Mouse (Mus musculus): ENCODE measurements around the gene Bag3. TPM values are rescaled to one million over a fixed set of nuclear protein-coding genes. Genes with fewer than 3 reads are reported as not detected.
A peak's percentile ranks its signal among the peaks of the same experiment; 100 is the strongest.

Bag3 gene
- polyA plus RNA-seq (2012; rRNA removed): 2.2 and 4.2 TPM in 2 replicates

GRCm38 (mm10) chr7:128523349-128523961 is at the start of gene Bag3:
Bag3 (plus strand) TSS chr7:128523616.
- peak; percentile 82 for DNase-seq (ENCODE audit: low read depth)
- TF ChIP-seq CTCF (IDR thresholded peaks at IDR 0.05; ENCODE audit: borderline replicate concordance, extremely low read depth, insufficient read depth, insufficient read length): no peak
- TF ChIP-seq POLR2A (IDR thresholded peaks at IDR 0.05; ENCODE audit: borderline replicate concordance, extremely low read depth, insufficient read depth, insufficient read length, poor library complexity, severe bottlenecking): no peak

DNA sequence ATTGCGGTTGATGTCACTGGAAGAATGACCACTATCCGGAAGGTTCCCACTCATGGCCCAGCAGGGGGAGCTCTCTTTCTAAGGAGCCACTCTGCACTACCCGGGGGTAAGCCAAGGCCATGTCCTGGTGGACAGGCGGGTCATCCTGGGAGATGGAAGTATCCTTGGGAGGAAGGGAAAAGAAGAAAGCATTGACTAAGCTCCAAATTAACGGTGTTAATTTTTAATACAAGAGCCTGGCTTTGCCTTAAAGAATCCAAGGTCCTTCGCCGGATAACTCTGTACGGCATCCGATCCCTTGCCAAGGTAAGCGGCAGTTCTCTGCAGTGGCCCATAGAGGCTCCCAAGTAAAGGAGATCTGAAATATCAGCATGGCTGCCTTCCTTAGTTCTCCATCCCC is 49.1 kb upstream of the Bag3 start:
- no peak for TF ChIP-seq POLR2A (IDR thresholded peaks at IDR 0.05; ENCODE audit: borderline replicate concordance, extremely low read depth, insufficient read depth, insufficient read length, poor library complexity, severe bottlenecking)
- TF ChIP-seq CTCF (IDR thresholded peaks at IDR 0.05; ENCODE audit: borderline replicate concordance, extremely low read depth, insufficient read depth, insufficient read length): peak; percentile 65
- DNase-seq (ENCODE audit: low read depth): peak; percentile 83

DNA sequence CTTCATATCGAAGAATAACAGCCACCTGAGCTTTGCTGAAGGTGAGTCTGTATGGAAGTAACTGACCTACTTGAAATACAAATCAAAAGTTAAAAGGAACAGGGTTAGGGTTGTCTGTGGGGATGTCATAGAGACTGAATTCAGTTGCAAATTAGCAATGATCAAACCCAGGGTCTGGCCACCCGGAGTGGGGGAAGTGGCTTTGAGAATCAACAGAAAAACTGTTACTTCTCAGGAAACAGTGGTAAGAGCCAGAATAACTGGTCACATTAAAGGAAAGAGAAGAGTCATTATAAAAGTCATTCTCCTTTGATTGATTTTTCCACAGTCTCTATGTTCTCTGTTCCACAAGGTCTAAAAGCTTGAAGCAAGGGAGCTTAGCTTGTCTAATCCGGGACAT is 34.4 kb upstream of the Bag3 start:
- DNase-seq (ENCODE audit: low read depth): no peak
- no peak for TF ChIP-seq POLR2A (IDR thresholded peaks at IDR 0.05; ENCODE audit: borderline replicate concordance, extremely low read depth, insufficient read depth, insufficient read length, poor library complexity, severe bottlenecking)
- no peak for TF ChIP-seq CTCF (IDR thresholded peaks at IDR 0.05; ENCODE audit: borderline replicate concordance, extremely low read depth, insufficient read depth, insufficient read length)

DNA sequence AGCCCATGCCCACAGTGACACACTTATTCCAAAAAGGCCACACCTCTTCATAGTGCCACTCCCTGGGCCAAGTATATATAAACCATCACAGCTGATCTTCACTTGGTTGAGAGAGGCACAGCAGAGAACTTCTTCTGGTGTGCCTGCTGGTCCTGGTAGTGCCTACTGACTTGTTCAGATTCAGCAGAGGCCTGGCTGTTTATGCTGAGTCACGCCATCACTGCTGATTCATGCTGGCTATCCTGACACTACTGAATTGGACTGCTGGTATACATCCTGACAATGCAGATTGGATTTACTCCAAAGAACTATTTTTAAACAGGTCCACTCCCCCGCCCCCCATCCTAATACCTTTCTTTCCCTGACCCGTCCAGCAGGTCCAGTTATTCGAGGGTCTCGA is 28.9 kb upstream of the Bag3 start:
- TF ChIP-seq POLR2A (IDR thresholded peaks at IDR 0.05; ENCODE audit: borderline replicate concordance, extremely low read depth, insufficient read depth, insufficient read length, poor library complexity, severe bottlenecking) (no peak), CTCF (IDR thresholded peaks at IDR 0.05; ENCODE audit: borderline replicate concordance, extremely low read depth, insufficient read depth, insufficient read length) (no peak)

GRCm38 (mm10) chr7:128499801-128500200 is 23.6 kb upstream of the Bag3 start:
- TF ChIP-seq CTCF (IDR thresholded peaks at IDR 0.05; ENCODE audit: borderline replicate concordance, extremely low read depth, insufficient read depth, insufficient read length): no peak
- no peak for TF ChIP-seq POLR2A (IDR thresholded peaks at IDR 0.05; ENCODE audit: borderline replicate concordance, extremely low read depth, insufficient read depth, insufficient read length, poor library complexity, severe bottlenecking)
- no peak for DNase-seq (ENCODE audit: low read depth)

More for the DNA sequence above, 28.9 kb upstream of the Bag3 start:
- DNase-seq (ENCODE audit: low read depth): no peak

DNA sequence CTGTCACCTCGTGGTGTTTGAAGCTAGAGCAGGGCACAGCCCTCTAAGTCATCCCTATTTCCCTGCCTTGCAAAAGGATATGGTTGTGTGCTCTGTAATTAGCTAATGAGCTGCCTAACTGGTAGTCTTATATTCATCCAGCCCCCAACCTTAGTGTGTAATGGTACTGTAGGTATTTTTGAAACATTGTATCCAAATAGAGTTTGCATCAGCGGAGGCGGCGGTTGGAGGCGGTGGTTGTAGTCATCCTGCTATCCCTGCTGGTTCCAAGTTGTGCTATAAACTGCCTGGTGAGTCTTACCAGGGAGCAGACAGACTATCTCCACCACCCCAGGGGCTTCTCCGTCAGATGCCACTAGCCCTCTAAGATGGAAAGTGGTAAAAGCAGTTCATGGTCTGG is 19.3 kb upstream of the Bag3 start:
- no peak for TF ChIP-seq POLR2A (IDR thresholded peaks at IDR 0.05; ENCODE audit: borderline replicate concordance, extremely low read depth, insufficient read depth, insufficient read length, poor library complexity, severe bottlenecking)
- no peak for TF ChIP-seq CTCF (IDR thresholded peaks at IDR 0.05; ENCODE audit: borderline replicate concordance, extremely low read depth, insufficient read depth, insufficient read length)
- DNase-seq (ENCODE audit: low read depth): no peak

- TF ChIP-seq POLR2A (IDR thresholded peaks at IDR 0.05; ENCODE audit: borderline replicate concordance, extremely low read depth, insufficient read depth, insufficient read length, poor library complexity, severe bottlenecking): no peak
- DNase-seq (ENCODE audit: low read depth): no peak
These were observed 11.5 kb upstream of the Bag3 start for GRCm38 (mm10) chr7:128511936-128512335.

DNA sequence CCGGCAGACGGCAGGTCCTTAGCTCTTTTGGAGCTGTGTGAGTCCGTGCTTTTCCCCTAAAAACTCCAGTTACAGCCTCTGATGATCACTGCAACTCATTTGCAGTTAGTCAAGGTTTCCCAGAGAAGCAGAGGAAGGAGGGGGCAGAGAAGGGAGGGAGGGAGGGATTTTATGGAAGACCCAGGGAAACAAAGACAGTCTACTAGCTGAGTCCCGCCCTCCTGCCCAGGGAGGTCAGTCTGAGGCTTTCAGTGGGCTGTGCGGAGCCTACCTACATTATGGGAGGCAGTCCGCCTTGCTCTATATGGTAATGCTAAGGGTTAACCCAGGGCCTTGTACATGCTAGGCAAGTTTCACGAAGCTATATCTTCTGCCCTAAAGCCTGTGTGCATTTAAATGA is 9.9 kb upstream of the Bag3 start:
- no peak for DNase-seq (ENCODE audit: low read depth)
- TF ChIP-seq CTCF (IDR thresholded peaks at IDR 0.05; ENCODE audit: borderline replicate concordance, extremely low read depth, insufficient read depth, insufficient read length): no peak
- TF ChIP-seq POLR2A (IDR thresholded peaks at IDR 0.05; ENCODE audit: borderline replicate concordance, extremely low read depth, insufficient read depth, insufficient read length, poor library complexity, severe bottlenecking): no peak

- TF ChIP-seq POLR2A (IDR thresholded peaks at IDR 0.05; ENCODE audit: borderline replicate concordance, extremely low read depth, insufficient read depth, insufficient read length, poor library complexity, severe bottlenecking): no peak
- TF ChIP-seq CTCF (IDR thresholded peaks at IDR 0.05; ENCODE audit: borderline replicate concordance, extremely low read depth, insufficient read depth, insufficient read length): no peak
- DNase-seq (ENCODE audit: low read depth): no peak
These were observed 9.1 kb upstream of the Bag3 start for GRCm38 (mm10) chr7:128514341-128514740.

GRCm38 (mm10) chr7:128516346-128516745 is 7.1 kb upstream of the Bag3 start:
- peak; percentile 81 for DNase-seq (ENCODE audit: low read depth)
- no peak for TF ChIP-seq POLR2A (IDR thresholded peaks at IDR 0.05; ENCODE audit: borderline replicate concordance, extremely low read depth, insufficient read depth, insufficient read length, poor library complexity, severe bottlenecking)
- no peak for TF ChIP-seq CTCF (IDR thresholded peaks at IDR 0.05; ENCODE audit: borderline replicate concordance, extremely low read depth, insufficient read depth, insufficient read length)

- DNase-seq (ENCODE audit: low read depth): no peak
- no peak for TF ChIP-seq CTCF (IDR thresholded peaks at IDR 0.05; ENCODE audit: borderline replicate concordance, extremely low read depth, insufficient read depth, insufficient read length)
These were observed 3.9 kb upstream of the Bag3 start for GRCm38 (mm10) chr7:128519316-128520050.

GRCm38 (mm10) chr7:128523962-128524581 is 656 bp downstream of the Bag3 start:
- no peak for TF ChIP-seq POLR2A (IDR thresholded peaks at IDR 0.05; ENCODE audit: borderline replicate concordance, extremely low read depth, insufficient read depth, insufficient read length, poor library complexity, severe bottlenecking)
- no peak for TF ChIP-seq CTCF (IDR thresholded peaks at IDR 0.05; ENCODE audit: borderline replicate concordance, extremely low read depth, insufficient read depth, insufficient read length)
- DNase-seq (ENCODE audit: low read depth): no peak

All from brain, embryonic 14.5 days (tissue).